Mouse (Mus musculus): ENCODE data around the gene Abca7.
A peak's percentile ranks its signal among the peaks of the same experiment; 100 is the strongest.
"Not testable (repeated sequence)": the region's sequence is repeated elsewhere in the genome, so short reads cannot be mapped to it uniquely, and the experiment has no call there.

Abca7 gene

GRCm38 (mm10) chr10:80021320-80021641, 25.0 kb downstream of the Abca7 start:
- no peak for DNase-seq (ENCODE audit: low read depth)

- no peak for DNase-seq (ENCODE audit: low read depth)
These were observed 25.9 kb downstream of the Abca7 start for GRCm38 (mm10) chr10:80022164-80022563.

- no peak for DNase-seq (ENCODE audit: low read depth)
These were observed 26.5 kb downstream of the Abca7 start for GRCm38 (mm10) chr10:80022806-80023205.

GRCm38 (mm10) chr10:80023758-80024157, 27.5 kb downstream of the Abca7 start:
- DNase-seq (ENCODE audit: low read depth) = no peak

GRCm38 (mm10) chr10:80024229-80025043, 28.1 kb downstream of the Abca7 start:
- no peak for DNase-seq (ENCODE audit: low read depth)

- no peak for DNase-seq (ENCODE audit: low read depth)
These were observed 28.7 kb downstream of the Abca7 start for GRCm38 (mm10) chr10:80025044-80025347.

GRCm38 (mm10) chr10:80025463-80025862, 29.2 kb downstream of the Abca7 start:
- DNase-seq (ENCODE audit: low read depth) = no peak

DNA sequence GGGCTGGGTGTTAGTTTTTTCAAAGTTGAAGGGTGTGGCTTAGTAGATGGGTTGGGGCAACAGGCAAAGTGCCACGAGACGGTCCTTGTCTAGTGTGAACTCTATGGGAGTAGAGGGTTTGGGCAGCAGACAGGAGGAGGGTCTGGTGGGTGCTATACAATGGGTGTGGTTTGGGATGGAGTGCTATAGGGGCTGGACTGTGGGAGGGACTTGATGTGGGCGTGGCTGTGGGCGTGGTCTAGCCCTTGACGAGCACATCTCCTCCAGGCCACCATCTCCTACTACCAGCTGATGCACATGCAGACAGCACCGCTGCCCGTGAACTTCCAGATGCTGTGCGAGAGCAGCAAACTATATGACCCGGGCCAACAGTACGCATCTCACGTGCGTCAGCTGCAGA, 29.6 kb downstream of the Abca7 start:
- DNase-seq (ENCODE audit: low read depth) = no peak

DNA sequence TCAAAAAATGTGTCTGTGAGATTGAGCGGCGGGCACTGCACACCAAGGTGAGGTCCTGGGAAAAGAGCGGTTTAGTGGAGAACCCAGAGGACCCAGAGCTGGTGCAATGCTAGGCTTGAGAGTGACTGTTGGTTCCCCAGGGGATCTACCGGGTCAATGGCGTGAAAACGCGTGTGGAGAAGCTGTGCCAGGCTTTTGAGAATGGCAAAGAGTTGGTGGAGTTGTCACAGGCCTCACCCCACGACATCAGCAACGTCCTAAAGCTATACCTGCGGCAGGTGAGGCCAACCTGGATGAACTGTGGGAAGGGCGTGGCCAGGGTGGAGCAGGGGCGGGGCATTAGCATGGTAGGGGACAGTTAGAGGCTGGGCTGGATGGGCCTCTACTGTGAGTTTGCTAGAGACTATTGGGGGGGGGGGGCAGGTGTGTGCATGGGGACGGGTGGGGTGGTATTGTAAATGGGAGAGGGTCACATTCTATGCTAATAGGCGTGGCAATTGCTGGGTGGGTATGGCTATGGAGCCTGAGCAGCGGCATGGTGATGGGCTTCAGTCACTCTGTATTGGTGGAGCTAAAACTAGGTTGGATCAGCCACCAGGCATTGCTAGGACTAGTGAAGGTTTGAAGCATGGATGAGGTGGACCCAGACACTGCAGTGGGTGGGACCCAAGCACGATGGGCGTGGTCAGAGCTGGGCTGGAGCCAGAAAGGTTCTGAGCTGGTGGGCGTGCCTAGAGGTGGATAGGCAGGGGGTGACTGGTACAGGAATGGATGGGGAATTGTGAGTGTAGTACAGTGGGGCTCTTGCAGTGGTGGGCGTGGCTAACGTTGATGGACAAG, 31.6 kb downstream of the Abca7 start:
- DNase-seq (ENCODE audit: low read depth) = no peak

DNA sequence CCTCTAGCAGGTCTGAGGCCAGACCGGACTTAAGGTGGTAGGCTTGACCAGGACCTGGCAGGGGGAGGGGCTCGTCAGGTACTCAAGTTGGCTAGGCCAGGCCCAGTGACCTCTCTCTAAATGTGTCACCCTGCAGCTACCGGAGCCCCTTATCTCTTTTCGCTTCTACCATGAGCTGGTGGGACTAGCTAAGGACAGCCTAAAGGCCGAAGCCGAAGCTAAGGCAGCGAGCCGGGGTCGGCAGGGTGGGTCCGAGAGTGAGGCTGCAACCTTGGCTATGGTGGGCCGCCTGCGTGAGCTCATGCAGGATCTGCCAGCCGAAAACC, 32.2 kb downstream of the Abca7 start:
- DNase-seq (ENCODE audit: low read depth) = no peak

DNA sequence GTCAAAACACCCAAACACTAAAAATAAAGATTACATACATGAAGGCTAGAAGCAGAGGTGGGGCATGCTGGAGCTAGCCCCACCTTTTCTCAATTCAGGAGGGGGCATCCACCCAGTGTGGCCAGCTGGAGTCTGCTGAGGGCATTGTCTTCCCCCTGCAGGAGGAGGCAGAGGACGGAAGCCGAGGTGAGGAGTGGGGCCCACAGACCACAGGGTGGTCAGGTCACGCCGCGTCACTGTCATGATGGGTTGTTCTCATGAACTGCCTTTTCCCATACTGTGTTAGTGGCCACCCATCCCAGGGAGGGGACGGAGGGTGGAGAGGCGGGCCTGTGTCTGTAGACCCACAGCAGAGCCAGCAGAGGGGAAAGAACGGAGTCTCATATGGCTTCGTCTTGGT, 33.9 kb downstream of the Abca7 start:
- DNase-seq (ENCODE audit: low read depth) = no peak

DNA sequence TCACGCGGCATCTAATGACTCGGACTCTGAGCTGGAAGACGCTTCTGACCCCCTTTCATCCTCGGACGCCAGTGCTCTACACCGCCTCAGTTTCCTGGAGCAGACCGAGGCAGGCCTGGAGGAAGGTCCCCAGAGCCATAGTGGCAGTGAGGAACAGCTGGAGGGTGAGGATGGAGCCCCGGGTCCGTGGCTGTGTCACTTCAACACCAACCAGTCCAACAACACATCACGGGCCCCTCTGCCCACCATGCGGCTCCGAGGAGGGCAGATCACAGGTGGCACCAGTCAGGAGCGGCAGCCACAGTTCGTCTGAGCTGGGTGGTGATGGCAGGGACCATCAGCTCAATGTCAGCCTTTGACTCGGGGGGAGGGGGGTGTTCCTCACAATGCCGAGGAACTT, 34.4 kb downstream of the Abca7 start:
- DNase-seq (ENCODE audit: low read depth) = no peak

DNA sequence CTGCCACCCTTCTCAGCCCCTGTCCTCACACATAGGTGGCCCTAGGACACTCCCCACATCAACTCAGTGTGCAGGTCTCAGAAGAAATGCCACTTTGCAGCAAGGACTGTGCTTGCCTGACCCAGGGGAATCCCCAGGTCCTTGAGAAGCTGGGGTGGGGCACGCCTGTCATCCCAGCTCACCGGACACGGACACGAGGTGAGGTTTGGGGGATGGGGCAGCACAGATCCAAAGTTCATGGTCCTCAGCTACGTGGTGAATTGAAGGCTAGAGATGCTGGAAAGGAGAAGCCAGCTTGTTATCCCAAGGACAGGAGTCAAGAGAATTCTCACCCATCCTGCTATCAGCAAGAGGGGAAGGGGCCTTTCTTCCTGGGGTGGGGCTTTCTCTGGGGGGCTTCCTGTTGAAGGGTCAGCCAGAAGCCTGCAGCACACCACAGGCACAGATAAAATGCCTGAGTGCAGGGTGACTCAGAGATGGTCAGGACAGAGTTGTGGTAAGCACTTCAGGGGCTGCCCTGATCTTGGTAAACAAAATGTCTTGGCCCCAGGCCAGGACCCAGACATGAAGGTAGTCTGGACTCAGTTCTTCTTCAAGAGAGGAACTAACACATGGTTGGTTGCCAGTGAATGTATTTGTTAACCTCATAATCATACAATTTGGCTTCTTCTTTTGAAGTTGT, 36.6 kb downstream of the Abca7 start:
- DNase-seq (ENCODE audit: low read depth) = no peak

DNA sequence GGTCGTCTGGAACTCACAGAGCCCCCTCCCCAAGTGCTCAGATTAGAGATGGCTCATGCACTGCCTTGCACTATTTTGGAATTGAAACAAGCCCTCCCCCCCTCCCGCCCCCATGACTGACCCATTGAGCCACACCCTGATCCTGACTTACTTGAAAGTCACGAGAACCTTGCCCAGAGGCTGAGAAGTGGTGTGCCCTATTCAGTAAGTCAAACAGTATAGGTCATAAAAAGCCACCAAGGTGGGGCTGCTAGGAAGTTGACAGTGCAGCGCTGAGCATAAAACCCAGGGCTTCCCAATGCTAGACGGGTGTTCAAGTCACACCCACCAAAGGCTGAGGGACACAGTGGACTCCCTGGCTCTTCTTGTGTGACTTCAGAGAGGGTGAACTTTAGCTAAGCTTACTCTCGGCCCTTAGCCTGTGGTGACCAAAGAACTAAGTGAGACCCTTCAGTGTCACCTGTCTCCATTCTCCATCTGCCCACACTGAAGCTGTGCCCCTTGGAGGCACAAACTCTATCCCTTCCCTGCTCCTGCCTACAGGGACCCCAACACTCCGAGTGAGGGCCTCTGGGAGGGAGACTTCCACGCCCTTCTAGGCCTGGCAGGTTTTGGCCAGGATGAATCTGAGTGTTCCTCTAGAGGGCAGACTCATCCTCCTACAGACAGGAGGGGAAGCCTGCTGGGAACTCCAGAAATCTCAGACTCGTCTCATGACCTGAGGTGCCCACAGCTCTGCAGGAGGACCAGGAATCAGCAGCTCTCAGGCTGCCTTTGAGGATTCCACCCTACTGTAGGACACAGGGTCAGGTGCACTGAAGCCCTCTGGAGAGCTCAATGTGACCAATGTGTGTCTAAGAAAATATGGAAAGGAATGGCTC, 37.5 kb downstream of the Abca7 start:
- DNase-seq (ENCODE audit: low read depth) = no peak

- DNase-seq (ENCODE audit: low read depth) = no peak
These were observed 38.9 kb downstream of the Abca7 start for GRCm38 (mm10) chr10:80035148-80035547.

DNA sequence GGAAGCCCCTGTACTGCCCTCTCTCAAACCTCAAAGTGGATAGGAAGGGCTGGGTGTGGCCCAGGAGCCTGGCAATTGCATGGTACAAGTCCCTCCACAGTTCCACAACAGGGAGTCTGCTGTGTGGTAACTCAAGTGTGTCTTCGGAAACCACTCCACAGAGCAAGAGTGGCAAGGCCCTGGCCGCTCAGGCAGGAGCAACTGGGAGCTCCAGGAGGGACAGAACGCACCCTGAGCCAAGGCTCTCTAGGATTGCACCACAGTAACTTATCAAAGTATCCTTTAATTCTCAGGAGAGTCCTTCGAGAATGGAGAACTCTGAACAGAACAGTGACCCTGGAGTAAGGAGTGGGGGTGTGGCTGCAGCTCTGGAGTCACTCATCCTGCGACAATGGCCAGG, 39.4 kb downstream of the Abca7 start:
- no peak for DNase-seq (ENCODE audit: low read depth)

DNA sequence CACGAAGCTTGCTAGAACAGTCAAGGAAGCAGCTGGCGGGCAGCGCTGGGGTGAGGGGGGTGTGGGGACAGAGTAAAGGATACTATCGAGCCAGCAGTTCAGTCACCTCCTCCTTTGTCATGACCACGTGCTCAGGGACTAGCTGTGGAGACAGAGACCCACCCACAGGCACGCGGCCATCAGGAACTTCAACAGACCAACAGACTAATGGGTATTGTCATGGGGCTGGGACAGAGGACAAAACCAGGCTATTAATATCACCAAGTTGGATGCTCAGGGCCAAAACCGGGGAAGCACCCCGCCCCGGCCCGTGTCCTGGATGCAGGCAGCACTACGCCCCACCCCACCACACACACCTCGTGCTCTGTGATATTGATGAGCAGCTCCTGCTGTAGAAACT, 40.5 kb downstream of the Abca7 start:
- DNase-seq (ENCODE audit: low read depth) = no peak

GRCm38 (mm10) chr10:80039559-80039979, 43.3 kb downstream of the Abca7 start, which contains the start of gene Polr2e:
Polr2e (minus strand) TSS chr10:80039795.
- DNase-seq (ENCODE audit: low read depth) = peak; percentile 91

- not testable (repeated sequence) for DNase-seq (ENCODE audit: low read depth)
These were observed 45.2 kb downstream of the Abca7 start for GRCm38 (mm10) chr10:80041409-80042060.

DNA sequence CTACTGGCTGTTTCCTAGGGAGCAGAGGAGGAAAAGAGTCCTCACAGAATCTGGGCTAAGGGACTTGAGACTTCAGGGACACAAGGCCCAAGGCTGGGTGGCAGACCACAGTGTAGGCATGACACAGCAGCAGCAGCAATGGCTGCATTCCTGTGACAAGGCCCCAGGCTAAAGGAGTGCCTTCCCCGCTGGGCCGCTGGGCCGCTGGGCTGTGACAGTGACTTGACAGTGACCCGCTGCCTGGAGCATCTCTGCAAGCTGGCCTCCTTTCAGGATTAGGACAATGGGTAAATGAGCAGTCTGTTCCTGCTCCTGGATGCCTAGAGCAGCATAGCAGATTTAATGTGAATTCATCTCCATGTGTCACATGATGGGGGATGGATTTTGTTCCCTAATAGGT, 47.8 kb downstream of the Abca7 start:
- no peak for DNase-seq (ENCODE audit: low read depth)

- not testable (repeated sequence) for DNase-seq (ENCODE audit: low read depth)
These were observed 49.1 kb downstream of the Abca7 start for GRCm38 (mm10) chr10:80045364-80045763.

- no peak for DNase-seq (ENCODE audit: low read depth)
These were observed 49.5 kb downstream of the Abca7 start for GRCm38 (mm10) chr10:80045766-80046165.
